Mouse (Mus musculus) C2C12 (cell line): Measurements from ENCODE around the gene Aars2.

Source experiments
- CEBPB ChIP-seq: IDR thresholded peaks from one replicate; pipeline ENCODE4 v1.6.1; 2011; ENCODE audit warnings: low read depth, mild to moderate bottlenecking, control low read depth, moderate library complexity
- CTCF ChIP-seq: IDR thresholded peaks from one replicate; pipeline ENCODE4 v1.5.1; 2011; ENCODE audit not compliant: control insufficient read depth, insufficient read depth, insufficient read length
- FOSL1 ChIP-seq: IDR thresholded peaks from one replicate; pipeline ENCODE4 v1.8.0; 2011; ENCODE audit warnings: mild to moderate bottlenecking, low read length; ENCODE audit not compliant: poor library complexity, insufficient read depth, severe bottlenecking
- MAX ChIP-seq: IDR thresholded peaks from one replicate; pipeline ENCODE4 v1.6.1; 2011; ENCODE audit warnings: mild to moderate bottlenecking, control low read depth
- MYOD1 ChIP-seq: IDR thresholded peaks from one replicate; pipeline ENCODE4 v1.6.1; 2011; ENCODE audit warnings: low read depth; ENCODE audit not compliant: control insufficient read depth, insufficient read length
- USF1 ChIP-seq: IDR thresholded peaks from one replicate; pipeline ENCODE4 v1.6.1; 2011; ENCODE audit warnings: low read depth, mild to moderate bottlenecking, control low read depth, moderate library complexity

GRCm38 (mm10) chr17:45568990-45569389, 62.3 kb downstream of the Aars2 start:
- TF ChIP-seq CTCF (no peak), FOSL1 (no peak), MAX (no peak), USF1 (no peak), MYOD1 (no peak), CEBPB (no peak)
